Mouse (Mus musculus): ENCODE data around the gene Rgs8. TPM values are rescaled to one million over a fixed set of nuclear protein-coding genes. Genes with fewer than 3 reads are reported as not detected.

The Rgs8 gene
- polyA plus RNA-seq, 1 experiment from 2014 or later: 9.1 TPM

GRCm38 (mm10) chr1:153662362-153662761 lies 9.5 kb downstream of the Rgs8 start:
- H3K4me3 ChIP-seq: no peak overlapping the region
- no peaks in the 10 kb centered on the region for H3K9me3 ChIP-seq
- 31% methylated on average over 4 of the region's 4 CpGs for WGBS
- peaks cover 85% of the 10 kb centered on the region for H3K4me1 ChIP-seq
- DNase-seq (ENCODE audit: extremely low spot score, low spot score): no peak
- H3K36me3 ChIP-seq (replicated peaks): no peaks in the 10 kb centered on the region
- no peak overlapping the region for H3K27ac ChIP-seq
- H3K27me3 ChIP-seq (ENCODE audit: poor library complexity, severe bottlenecking): peaks cover 58% of the 10 kb centered on the region

- no peaks in the 10 kb centered on the region for H3K36me3 ChIP-seq (replicated peaks)
- H3K4me1 ChIP-seq: peaks cover 77% of the 10 kb centered on the region
- no peaks in the 10 kb centered on the region for H3K9me3 ChIP-seq
- H3K4me3 ChIP-seq: peak overlapping the region; percentile 37
- H3K27me3 ChIP-seq (ENCODE audit: poor library complexity, severe bottlenecking): peaks cover 73% of the 10 kb centered on the region
- 2% methylated on average over 10 of the region's 10 CpGs for WGBS
- H3K27ac ChIP-seq: peak overlapping the region; percentile 77
- peak; percentile 57 for DNase-seq (ENCODE audit: extremely low spot score, low spot score)
Observed at GRCm38 (mm10) chr1:153665066-153665715, 12.4 kb downstream of the Rgs8 start.

- no peak for DNase-seq (ENCODE audit: extremely low spot score, low spot score)
- Histone ChIP-seq H3K4me3 (peak overlapping the region; percentile 37), H3K9me3 (no peaks in the 10 kb centered on the region), H3K4me1 (peaks cover 73% of the 10 kb centered on the region), H3K36me3 (replicated peaks) (no peaks in the 10 kb centered on the region), H3K27ac (peak overlapping the region; percentile 54), H3K27me3 (ENCODE audit: poor library complexity, severe bottlenecking) (peaks cover 73% of the 10 kb centered on the region)
- 20% methylated on average over 1 of the region's 1 CpGs for WGBS
Observed at GRCm38 (mm10) chr1:153666236-153666635, 13.4 kb downstream of the Rgs8 start.

- no peak for DNase-seq (ENCODE audit: extremely low spot score, low spot score)
- Histone ChIP-seq H3K36me3 (replicated peaks) (no peaks in the 10 kb centered on the region), H3K4me3 (peak overlapping the region; percentile 7; the same call in 1 of the 2 replicates), H3K4me1 (peaks cover 63% of the 10 kb centered on the region), H3K27me3 (ENCODE audit: poor library complexity, severe bottlenecking) (peaks cover 65% of the 10 kb centered on the region), H3K9me3 (no peaks in the 10 kb centered on the region), H3K27ac (no peak overlapping the region)
- 84% methylated on average over 4 of the region's 4 CpGs for WGBS
Observed at GRCm38 (mm10) chr1:153667244-153667727, 14.5 kb downstream of the Rgs8 start.

GRCm38 (mm10) chr1:153667781-153668180 lies 15.0 kb downstream of the Rgs8 start:
- Histone ChIP-seq H3K9me3 (no peaks in the 10 kb centered on the region), H3K4me1 (peaks cover 63% of the 10 kb centered on the region)
- 73% methylated on average over 5 of the region's 5 CpGs for WGBS

GRCm38 (mm10) chr1:153669086-153669485 lies 16.3 kb downstream of the Rgs8 start:
- Histone ChIP-seq H3K4me1 (peaks cover 61% of the 10 kb centered on the region), H3K27ac (no peak overlapping the region), H3K36me3 (replicated peaks) (no peaks in the 10 kb centered on the region), H3K4me3 (no peak overlapping the region), H3K27me3 (ENCODE audit: poor library complexity, severe bottlenecking) (peaks cover 60% of the 10 kb centered on the region), H3K9me3 (no peaks in the 10 kb centered on the region)
- 87% methylated on average over 7 of the region's 7 CpGs for WGBS
- DNase-seq (ENCODE audit: extremely low spot score, low spot score): no peak

More at GRCm38 (mm10) chr1:153667781-153668180, 15.0 kb downstream of the Rgs8 start:
- Histone ChIP-seq H3K27me3 (ENCODE audit: poor library complexity, severe bottlenecking) (peaks cover 65% of the 10 kb centered on the region), H3K4me3 (no peak overlapping the region), H3K27ac (no peak overlapping the region), H3K36me3 (replicated peaks) (no peaks in the 10 kb centered on the region)
- DNase-seq (ENCODE audit: extremely low spot score, low spot score): no peak

- H3K27me3 ChIP-seq (ENCODE audit: poor library complexity, severe bottlenecking): peaks cover 55% of the 10 kb centered on the region
- no peak for DNase-seq (ENCODE audit: extremely low spot score, low spot score)
- no peak overlapping the region for H3K27ac ChIP-seq
- H3K36me3 ChIP-seq (replicated peaks): no peaks in the 10 kb centered on the region
- H3K4me1 ChIP-seq: peaks cover 55% of the 10 kb centered on the region
- no peak overlapping the region for H3K4me3 ChIP-seq
- WGBS: 80% methylated on average over 3 of the region's 3 CpGs
- H3K9me3 ChIP-seq: no peaks in the 10 kb centered on the region
Observed at GRCm38 (mm10) chr1:153669728-153670127, 16.9 kb downstream of the Rgs8 start.

- H3K4me1 ChIP-seq: peaks cover 39% of the 10 kb centered on the region
- H3K27me3 ChIP-seq (ENCODE audit: poor library complexity, severe bottlenecking): peaks cover 38% of the 10 kb centered on the region
- H3K4me3 ChIP-seq: no peak overlapping the region
- 87% methylated on average over 3 of the region's 3 CpGs for WGBS
- H3K9me3 ChIP-seq: no peaks in the 10 kb centered on the region
- H3K27ac ChIP-seq: no peak overlapping the region
- DNase-seq (ENCODE audit: extremely low spot score, low spot score): no peak
- H3K36me3 ChIP-seq (replicated peaks): no peaks in the 10 kb centered on the region
Observed at GRCm38 (mm10) chr1:153671352-153671751, 18.5 kb downstream of the Rgs8 start.

- H3K36me3 ChIP-seq (replicated peaks): no peaks in the 10 kb centered on the region
- no peak for DNase-seq (ENCODE audit: extremely low spot score, low spot score)
- no peaks in the 10 kb centered on the region for H3K9me3 ChIP-seq
- H3K27me3 ChIP-seq (ENCODE audit: poor library complexity, severe bottlenecking): peaks cover 25% of the 10 kb centered on the region
- no peak overlapping the region for H3K4me3 ChIP-seq
- WGBS: 67% methylated on average over 9 of the region's 9 CpGs
- no peak overlapping the region for H3K27ac ChIP-seq
- peaks cover 35% of the 10 kb centered on the region for H3K4me1 ChIP-seq
Observed at GRCm38 (mm10) chr1:153672698-153673097, 19.9 kb downstream of the Rgs8 start.

GRCm38 (mm10) chr1:153673900-153674299 lies 21.1 kb downstream of the Rgs8 start:
- no peaks in the 10 kb centered on the region for H3K9me3 ChIP-seq
- H3K27me3 ChIP-seq (ENCODE audit: poor library complexity, severe bottlenecking): peaks cover 14% of the 10 kb centered on the region
- no peak overlapping the region for H3K27ac ChIP-seq
- DNase-seq (ENCODE audit: extremely low spot score, low spot score): no peak
- H3K36me3 ChIP-seq (replicated peaks): no peaks in the 10 kb centered on the region
- H3K4me3 ChIP-seq: no peak overlapping the region
- H3K4me1 ChIP-seq: peaks cover 36% of the 10 kb centered on the region
- 95% methylated on average over 12 of the region's 12 CpGs for WGBS

- H3K27me3 ChIP-seq (ENCODE audit: poor library complexity, severe bottlenecking): peaks cover 2% of the 10 kb centered on the region; the same call in 1 of the 2 replicates
- no peak overlapping the region for H3K4me3 ChIP-seq
- DNase-seq (ENCODE audit: extremely low spot score, low spot score): no peak
- no peaks in the 10 kb centered on the region for H3K36me3 ChIP-seq (replicated peaks)
- no peak overlapping the region for H3K27ac ChIP-seq
- peaks cover 36% of the 10 kb centered on the region for H3K4me1 ChIP-seq
- 90% methylated on average over 4 of the region's 4 CpGs for WGBS
- H3K9me3 ChIP-seq: no peaks in the 10 kb centered on the region
Observed at GRCm38 (mm10) chr1:153675591-153675990, 22.8 kb downstream of the Rgs8 start.

GRCm38 (mm10) chr1:153677635-153678034 lies 24.8 kb downstream of the Rgs8 start:
- Histone ChIP-seq H3K4me1 (peaks cover 33% of the 10 kb centered on the region), H3K27me3 (ENCODE audit: poor library complexity, severe bottlenecking) (no peaks in the 10 kb centered on the region), H3K27ac (no peak overlapping the region), H3K9me3 (no peaks in the 10 kb centered on the region), H3K36me3 (replicated peaks) (no peaks in the 10 kb centered on the region), H3K4me3 (no peak overlapping the region)
- 56% methylated on average over 6 of the region's 6 CpGs for WGBS
- DNase-seq (ENCODE audit: extremely low spot score, low spot score): no peak

GRCm38 (mm10) chr1:153679147-153679546 lies 26.3 kb downstream of the Rgs8 start:
- 78% methylated on average over 10 of the region's 10 CpGs for WGBS

More at GRCm38 (mm10) chr1:153679147-153679546, 26.3 kb downstream of the Rgs8 start:
- DNase-seq (ENCODE audit: extremely low spot score, low spot score): no peak
- no peak overlapping the region for H3K4me3 ChIP-seq
- peak overlapping the region; percentile 44; the same call in 1 of the 2 replicates for H3K27ac ChIP-seq
- no peaks in the 10 kb centered on the region for H3K9me3 ChIP-seq
- H3K4me1 ChIP-seq: peaks cover 38% of the 10 kb centered on the region
- no peaks in the 10 kb centered on the region for H3K27me3 ChIP-seq (ENCODE audit: poor library complexity, severe bottlenecking)
- H3K36me3 ChIP-seq (replicated peaks): no peaks in the 10 kb centered on the region

Data from forebrain, embryonic 10.5 days (tissue).